Mouse (Mus musculus): ENCODE results near the gene Trim39.

Gene Trim39

GRCm38 (mm10) chr17:36271586-36272256 is at the start of gene Trim39:
Gene Trim39 (minus strand): TSS chr17:36272247.
- DNase-seq: peak; percentile 76

GRCm38 (mm10) chr17:36315689-36316253 is 43.7 kb upstream of the Trim39 start:
- no peak for DNase-seq

DNA sequence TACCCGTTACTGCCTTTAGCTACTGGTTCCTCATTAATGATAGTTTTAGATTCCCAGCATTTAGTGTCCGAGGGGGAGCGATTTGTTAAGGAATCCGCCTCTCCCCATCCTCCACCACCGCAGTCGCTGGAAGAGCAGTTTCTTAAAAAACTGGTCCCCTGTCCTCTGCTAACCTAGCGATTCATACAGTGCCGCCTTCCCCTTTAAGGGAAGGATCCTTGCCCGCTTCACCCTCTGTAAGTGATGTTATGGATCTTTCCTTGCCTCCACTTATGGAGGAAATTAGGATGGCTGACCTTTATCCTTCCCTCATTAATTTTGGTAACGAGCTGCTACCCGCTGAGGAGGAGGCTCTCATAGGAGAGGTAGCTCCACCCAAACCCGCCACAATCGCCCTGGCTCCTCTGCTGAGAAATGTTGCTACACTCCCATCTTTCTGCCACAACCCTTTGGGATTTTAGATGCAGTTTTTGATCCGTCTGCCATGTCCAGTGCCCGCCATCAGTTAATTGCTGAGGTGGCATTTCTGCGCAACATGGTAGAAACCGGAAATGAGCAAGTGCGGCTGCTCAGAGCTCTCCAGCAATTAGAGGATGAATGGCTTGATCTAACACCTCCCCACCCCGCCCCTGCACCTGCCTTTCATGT is 43.1 kb upstream of the Trim39 start:
- DNase-seq: peak; percentile 43

GRCm38 (mm10) chr17:36314511-36314910 is 42.5 kb upstream of the Trim39 start:
- DNase-seq: no peak

- no peak for DNase-seq
Observed at GRCm38 (mm10) chr17:36309293-36309692, 37.2 kb upstream of the Trim39 start.

DNA sequence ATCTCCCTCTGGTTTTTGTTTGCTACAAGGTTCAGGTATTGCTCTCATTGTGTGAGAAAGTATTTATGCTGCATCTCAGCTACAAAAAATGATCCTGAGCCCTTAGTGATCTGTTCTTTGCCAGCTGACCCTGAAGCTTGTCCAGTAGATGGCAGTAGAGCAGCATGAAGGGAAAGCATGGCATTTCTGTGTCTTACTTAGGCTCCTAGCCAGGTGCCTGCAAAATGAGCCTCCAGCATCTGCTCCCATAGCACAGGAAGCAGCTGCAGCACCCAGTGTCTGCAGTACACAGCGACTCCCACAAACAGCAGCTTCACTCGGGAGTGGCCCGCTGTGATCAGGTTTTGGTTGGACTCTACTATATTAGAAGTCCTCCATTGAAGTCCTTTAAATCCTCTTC is 36.8 kb upstream of the Trim39 start:
- peak; percentile 73 for DNase-seq

- no peak for DNase-seq
Observed at GRCm38 (mm10) chr17:36286390-36286789, 14.3 kb upstream of the Trim39 start, which contains the start of gene H2-M10.2. Gene H2-M10.2 (minus strand): TSS chr17:36286490.

- DNase-seq: no peak
Observed at GRCm38 (mm10) chr17:36281521-36282245, 9.6 kb upstream of the Trim39 start.

DNA sequence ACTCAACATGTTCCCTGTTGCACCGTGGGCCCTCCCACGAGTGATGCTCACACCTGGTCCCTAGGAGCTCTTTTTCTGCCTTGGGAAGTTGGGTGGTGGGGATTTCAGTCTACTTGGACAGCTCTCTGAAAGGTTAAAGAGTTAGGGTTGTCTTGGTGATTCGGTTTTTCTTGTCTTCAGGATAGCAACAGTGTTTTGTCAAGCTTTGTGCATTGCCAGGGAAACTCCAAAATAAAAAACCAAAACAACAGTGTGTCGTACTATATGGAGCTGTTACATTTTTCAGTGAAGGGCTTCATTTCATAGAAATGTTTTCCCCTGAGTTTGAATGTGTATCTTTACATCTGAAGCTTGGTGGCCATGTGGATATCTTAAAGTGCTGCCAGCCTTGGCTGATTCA is 2.7 kb upstream of the Trim39 start:
- no peak for DNase-seq

DNA sequence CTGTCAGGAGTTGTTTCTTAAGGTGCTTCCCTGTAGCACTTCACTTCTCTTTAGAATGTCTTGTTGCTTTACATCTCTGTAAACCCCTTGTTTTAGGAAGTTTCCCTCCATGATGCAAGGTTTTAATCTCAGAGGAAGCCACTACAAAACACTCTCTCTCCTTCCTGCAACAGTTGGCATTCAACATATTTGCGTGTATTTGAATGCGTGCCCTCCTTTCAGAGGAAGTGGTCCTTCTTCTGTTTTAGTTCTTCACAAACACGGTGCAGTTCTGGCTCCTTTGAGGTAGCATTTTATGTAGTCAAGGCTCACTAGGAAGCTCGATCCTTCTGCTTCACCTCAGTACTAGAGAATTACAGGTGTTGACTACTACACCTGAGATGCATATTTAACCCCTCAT is 1.7 kb upstream of the Trim39 start:
- no peak for DNase-seq

DNA sequence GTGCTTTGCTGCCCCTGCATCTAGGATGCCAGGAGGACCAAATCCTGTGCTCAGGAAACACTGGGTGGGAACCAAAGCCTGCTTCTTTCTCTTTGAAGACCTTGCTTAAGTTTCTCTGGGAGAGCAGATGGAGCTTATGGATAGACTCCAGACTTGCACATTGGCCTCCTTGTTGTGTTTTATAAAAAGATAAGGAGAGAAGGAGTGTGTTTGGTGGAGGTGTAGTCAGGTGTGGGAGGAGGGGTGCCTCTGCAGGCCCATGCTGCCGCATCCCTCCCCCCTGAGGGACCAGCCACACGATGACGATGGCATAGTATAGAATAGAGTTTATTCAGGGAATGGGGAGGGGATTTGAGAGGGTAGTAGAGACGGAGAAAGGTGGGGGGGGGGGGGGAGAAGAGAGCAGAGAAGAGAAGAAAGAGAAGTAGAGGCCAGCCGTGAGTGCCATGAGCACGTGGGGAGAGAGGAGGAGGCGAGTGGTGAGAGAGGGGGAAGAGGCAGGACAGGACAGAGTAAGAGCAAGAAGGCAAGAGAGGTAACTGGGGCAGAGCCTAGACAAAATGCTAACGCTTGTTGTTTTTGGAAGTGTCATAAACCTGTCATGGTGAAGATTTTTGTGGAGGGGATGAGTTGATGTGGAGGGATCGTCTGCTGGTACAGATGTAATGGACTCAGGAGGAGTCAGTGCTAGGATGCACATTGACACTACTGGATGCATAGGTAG is 758 bp upstream of the Trim39 start:
- no peak for DNase-seq

DNA sequence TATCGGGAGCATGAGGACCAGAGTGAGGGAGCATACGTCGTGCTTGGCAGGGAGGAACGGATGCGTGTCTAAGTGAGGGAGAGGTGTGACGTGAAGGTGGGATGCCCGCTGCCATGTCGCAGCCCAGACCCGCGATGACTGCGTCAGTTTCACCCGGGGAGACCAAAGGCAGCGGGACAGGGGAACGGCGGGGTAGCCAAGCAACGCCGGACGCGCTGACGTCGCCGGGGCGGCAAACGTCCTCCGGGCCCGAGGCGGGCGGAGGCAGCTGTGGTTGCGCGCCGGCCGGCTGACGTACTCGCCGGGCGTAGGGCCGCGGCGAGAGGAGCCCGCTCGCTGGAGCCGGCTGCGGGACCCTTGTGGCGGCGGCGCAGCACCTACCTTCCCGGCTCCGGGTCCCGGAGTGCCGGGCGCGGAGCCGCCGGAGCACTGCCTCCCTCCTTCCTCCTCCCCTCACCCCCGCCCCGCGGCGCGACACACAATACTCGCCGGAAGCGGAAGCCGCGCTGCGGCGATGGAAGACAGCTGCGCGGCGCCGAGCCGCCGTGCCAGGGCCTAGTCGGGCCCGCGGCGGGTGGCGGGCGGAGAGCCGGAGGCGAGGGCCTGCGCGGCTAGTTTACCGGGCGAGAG is 976 bp downstream of the Trim39 start:
- peak; percentile 86 for DNase-seq

DNA sequence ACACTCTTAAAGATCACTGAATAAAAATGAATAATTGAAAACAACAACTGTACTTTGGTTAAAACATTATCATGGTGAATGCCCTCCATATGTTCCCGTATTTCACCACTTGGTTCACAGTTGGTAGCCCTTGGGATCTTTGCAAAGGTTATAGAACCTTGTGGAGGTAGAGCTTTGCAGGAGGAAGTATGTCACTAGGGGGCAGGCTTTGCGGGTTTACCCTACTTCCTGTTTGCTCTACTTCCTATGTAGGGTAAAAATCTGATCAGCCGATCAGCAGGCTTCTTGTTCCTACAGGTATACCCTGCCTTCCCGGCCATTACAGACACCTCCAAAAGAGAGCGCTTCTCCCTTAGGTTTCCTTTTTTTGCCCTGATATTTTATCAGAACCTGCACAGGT is 6.2 kb downstream of the Trim39 start:
- DNase-seq: peak; percentile 45

DNA sequence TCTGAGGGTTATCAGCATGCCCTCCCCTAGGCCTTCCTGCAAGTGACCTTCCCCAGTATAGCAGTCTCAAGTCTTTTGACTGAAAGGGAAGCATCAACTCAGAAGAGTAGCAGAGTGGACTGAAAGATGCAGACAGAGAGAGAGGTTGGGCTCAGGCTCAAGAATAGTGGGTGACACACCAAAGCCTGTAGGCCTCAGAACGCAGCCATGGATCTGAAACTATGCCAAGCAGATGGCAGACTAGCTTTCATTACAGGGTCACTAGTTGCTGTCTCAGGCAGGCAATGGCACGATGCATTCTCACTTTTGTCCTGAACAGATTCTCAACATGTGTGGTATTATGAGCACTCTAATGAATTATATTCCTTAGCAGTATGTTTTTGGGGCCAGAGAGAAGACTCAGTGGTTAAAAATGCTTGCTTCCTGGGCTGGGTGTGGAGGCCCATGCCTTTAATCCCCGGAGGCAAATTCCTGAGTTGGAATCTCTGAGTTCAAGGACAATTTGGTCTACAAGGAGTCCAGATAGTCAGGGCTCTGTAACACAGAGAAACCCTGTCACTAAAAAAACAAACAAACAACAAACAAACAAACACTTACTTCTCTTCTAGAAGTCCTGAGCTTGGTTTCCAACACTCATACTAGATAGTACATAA is 7.6 kb downstream of the Trim39 start:
- no peak for DNase-seq

DNA sequence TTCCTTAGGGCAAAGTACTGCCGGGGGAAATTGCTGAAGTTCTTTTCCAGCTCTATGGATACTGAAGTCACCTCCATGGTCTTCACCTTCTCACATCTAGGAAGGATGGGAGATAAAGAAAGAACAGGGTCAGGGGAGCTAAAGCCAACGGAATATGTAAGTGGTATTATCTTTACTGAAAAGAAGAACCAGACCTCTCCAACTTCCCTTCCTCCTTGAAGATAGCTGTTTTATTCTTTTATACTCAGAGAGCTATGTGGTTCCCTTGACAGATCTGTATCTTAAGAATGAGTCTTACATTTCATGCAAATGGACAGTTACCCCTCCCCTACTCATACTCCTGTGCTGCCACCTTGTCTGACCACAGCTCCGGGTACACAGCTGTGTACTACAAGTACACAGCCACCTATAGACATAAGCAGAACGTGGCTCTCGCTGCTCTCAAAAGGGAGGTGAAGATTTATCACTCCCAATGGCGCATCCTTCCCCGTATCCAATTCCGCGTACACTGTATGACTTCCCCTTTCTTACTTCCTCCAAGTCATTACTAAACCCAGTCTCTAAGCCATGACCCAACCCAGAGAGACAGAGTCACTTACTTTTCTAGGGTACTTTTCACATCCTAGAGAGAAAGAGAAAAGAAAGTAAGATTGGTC is 10.4 kb downstream of the Trim39 start:
- no peak for DNase-seq

DNA sequence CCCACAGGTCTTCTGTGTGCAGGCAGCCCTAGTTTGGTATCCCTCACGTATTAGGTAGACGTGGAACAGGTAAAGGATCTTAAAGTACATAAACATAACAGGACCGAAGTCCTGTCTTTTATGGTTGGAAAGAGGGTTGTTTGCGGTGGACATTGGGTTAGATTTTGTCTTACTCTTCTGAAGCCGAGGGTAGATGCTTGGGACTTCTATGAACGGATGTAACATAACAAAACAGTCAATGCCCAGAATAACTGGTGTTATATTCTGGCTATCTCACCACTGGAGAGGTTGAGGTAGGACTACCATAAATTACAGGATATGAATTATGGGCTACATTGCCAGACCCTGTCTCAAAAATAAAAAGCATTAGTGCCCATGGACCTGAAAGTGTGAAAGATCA is 14.1 kb downstream of the Trim39 start, which contains the start of gene Rpp21:
Gene Rpp21 (minus strand): TSS at position 101 of the 400 bp plus-strand sequence.
- DNase-seq: no peak

- DNase-seq: peak; percentile 83
Observed at GRCm38 (mm10) chr17:36257241-36257947, 14.7 kb downstream of the Trim39 start.

- no peak for DNase-seq
Observed at GRCm38 (mm10) chr17:36253087-36253600, 18.9 kb downstream of the Trim39 start.

GRCm38 (mm10) chr17:36252250-36252876 is 19.7 kb downstream of the Trim39 start:
- peak; percentile 15 for DNase-seq

- no peak for DNase-seq
Observed at GRCm38 (mm10) chr17:36248886-36249285, 23.2 kb downstream of the Trim39 start.
